Mouse (Mus musculus) brown adipose tissue, adult 24 weeks (tissue): ENCODE measurements at regions not wholly inside any gene's neighbourhood (a gene's known extent, or its start where the extent isn't known, plus 50 kb on each side); places are given as distances from the start of the nearest gene placed in this dataset.

ENCODE experiments used
- H3K27ac ChIP-seq: fragments of 200-500 bp; replicated peaks from 2 replicates; pipeline ENCODE4 v1.5.1; 2012; ENCODE audit warnings: low read depth, mild to moderate bottlenecking, low read length
- H3K4me1 ChIP-seq: fragments of 200-500 bp; 2 replicates; pipeline ENCODE4 v1.6.1; 2012; ENCODE audit warnings: low read length, mixed read lengths; ENCODE audit not compliant: control insufficient read depth, insufficient read depth, insufficient read length
- H3K4me3 ChIP-seq: fragments of 200-500 bp; 2 replicates; pipeline ENCODE4 v1.5.1; 2012; ENCODE audit warnings: low read depth, mild to moderate bottlenecking, low read length, moderate library complexity; ENCODE audit not compliant: insufficient read depth

GRCm38 (mm10) chr10:43634371-43635080, 56.4 kb downstream of the Cd24a start:
- H3K4me3 ChIP-seq: no peak overlapping the region
- no peaks in the 10 kb centered on the region for H3K4me1 ChIP-seq
- H3K27ac ChIP-seq: no peak overlapping the region

DNA sequence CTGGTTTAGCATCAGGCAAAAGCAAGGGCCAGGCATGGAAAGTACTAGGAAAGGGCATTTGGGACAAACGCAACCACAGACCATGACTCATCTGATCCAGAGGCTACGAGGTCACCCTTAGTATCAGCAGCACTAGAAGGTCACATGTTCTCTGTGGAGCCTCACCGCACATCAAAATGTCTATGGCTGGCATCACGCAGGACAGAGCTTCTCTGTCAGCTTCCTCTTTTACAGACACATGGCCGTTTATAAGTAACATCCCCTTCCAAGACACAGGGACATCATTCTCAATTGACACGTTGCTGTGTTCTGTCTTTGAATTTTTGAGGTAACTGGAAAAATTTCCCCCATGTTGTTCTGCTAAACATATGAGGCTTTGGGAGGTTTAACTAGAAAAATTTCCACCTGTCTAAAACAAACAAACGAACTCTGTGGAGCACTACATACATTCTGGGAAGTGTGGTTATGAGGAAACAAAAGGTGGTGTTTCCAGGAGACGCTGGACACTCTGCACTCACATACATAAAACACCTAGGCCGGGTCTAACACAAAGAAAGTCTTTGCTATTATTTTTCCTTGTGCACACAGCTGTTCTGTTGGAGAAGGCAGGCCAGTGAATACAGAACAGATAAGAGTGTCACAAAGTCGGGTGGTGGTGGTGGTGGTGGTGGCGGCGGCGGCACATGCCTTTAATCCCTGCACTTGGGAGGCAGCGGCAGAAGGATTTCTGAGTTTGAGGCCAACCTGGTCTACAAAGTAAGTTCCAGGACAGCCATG, 63.3 kb downstream of the Cd24a start:
- H3K4me3 ChIP-seq: no peak overlapping the region
- no peak overlapping the region for H3K27ac ChIP-seq
- no peaks in the 10 kb centered on the region for H3K4me1 ChIP-seq

GRCm38 (mm10) chr10:43646326-43646725, 68.2 kb downstream of the Cd24a start:
- no peaks in the 10 kb centered on the region for H3K4me1 ChIP-seq
- no peak overlapping the region for H3K4me3 ChIP-seq
- H3K27ac ChIP-seq: no peak overlapping the region

GRCm38 (mm10) chr10:43646965-43647364, 68.9 kb downstream of the Cd24a start:
- Histone ChIP-seq H3K4me3 (no peak overlapping the region), H3K4me1 (no peaks in the 10 kb centered on the region), H3K27ac (no peak overlapping the region)

GRCm38 (mm10) chr10:43648186-43648585, 70.1 kb downstream of the Cd24a start:
- no peak overlapping the region for H3K4me3 ChIP-seq
- H3K27ac ChIP-seq: no peak overlapping the region
- no peaks in the 10 kb centered on the region for H3K4me1 ChIP-seq

- H3K4me1 ChIP-seq: no peaks in the 10 kb centered on the region
- no peak overlapping the region for H3K27ac ChIP-seq
- no peak overlapping the region for H3K4me3 ChIP-seq
Measured at GRCm38 (mm10) chr10:43648815-43649447, 70.8 kb downstream of the Cd24a start.

DNA sequence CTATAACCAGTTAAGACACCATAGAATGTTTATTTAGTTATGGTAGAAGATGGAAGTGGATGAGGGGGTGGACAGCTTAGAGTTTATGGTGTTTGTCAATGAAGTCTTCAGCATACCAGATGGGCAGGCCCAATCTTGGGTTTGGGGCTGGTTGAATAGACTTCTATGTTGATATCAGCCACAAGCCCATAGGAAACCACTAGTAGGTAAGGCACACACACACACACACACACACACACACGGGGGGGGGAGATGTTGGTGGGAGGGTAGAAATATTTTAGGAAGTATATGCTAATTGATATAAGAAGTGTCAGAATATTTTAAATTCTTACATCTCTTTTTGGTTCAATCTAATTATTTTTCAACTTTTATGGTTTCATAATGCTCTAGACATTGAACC, 72.4 kb downstream of the Cd24a start:
- Histone ChIP-seq H3K27ac (no peak overlapping the region), H3K4me1 (no peaks in the 10 kb centered on the region), H3K4me3 (no peak overlapping the region)

DNA sequence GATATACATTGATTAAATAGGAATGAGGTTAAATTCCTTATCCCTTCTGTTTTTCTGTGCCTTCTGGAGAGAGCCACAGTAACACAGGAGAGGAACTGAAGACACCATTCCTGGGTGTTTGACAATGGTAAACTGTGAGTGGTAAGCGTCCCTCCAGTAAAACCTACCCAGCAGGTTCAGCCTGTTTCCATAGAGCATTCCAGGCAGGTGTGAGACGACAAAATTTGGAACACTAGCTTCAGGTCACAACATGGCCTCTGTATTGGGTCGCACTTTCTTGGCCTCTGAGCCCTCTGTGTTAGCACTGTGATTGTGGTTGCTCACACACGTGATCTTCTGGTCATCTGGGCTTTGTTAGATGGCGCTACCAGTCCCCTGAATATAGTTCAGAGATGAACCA, 73.4 kb downstream of the Cd24a start:
- no peak overlapping the region for H3K27ac ChIP-seq

DNA sequence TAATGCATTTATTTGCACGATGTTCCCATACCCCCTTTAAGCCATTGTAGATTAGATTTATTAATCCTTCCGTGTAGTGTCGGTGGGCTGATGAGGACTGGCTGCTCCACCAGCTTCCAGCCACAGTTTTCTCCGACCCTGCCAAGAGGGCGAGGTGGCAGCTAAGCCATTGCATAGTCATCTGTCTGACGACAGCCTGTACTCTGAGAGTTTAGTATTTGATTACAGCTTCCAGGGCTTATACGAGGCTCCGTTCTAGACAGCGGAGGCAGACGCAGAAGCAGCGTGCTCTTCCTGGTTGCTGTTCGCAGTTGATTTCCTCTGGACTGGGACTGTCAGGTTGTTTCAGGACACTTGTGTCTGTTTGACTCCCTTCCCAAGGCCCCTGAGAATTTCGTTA, 73.8 kb downstream of the Cd24a start:
- H3K4me3 ChIP-seq: no peak overlapping the region
- H3K4me1 ChIP-seq: no peaks in the 10 kb centered on the region
- no peak overlapping the region for H3K27ac ChIP-seq

More for the DNA sequence above, 73.4 kb downstream of the Cd24a start:
- H3K4me1 ChIP-seq: no peaks in the 10 kb centered on the region
- H3K4me3 ChIP-seq: no peak overlapping the region

DNA sequence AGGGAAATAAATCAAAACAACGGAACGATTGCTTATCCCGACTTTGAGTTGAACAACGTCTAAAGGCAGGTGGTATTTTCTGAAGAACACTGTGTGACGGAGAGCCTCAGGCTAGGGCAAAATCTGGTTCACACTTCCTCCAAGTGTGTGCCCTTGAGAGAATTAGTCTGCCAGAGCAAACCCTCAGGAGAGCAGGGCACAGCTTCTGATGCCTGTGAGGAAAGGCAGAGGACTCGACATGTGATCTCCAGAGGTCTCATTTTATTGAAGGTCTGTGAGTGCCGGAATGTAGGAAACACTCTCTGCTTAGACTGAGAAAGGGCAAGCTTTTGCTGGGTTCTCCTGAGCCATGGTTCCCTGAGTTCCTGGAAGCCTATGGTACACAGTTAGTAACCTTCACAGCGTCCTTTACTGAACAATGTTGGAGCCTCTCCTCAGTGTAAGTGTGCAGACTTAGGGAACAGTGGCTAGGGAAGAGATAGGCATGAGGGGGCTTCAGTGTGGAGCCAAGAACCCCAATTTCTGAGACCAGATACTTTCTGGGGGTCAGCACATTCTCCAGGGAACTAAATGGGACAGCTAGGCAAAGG, 77.1 kb downstream of the Cd24a start:
- Histone ChIP-seq H3K27ac (no peak overlapping the region), H3K4me3 (no peak overlapping the region), H3K4me1 (no peaks in the 10 kb centered on the region)

DNA sequence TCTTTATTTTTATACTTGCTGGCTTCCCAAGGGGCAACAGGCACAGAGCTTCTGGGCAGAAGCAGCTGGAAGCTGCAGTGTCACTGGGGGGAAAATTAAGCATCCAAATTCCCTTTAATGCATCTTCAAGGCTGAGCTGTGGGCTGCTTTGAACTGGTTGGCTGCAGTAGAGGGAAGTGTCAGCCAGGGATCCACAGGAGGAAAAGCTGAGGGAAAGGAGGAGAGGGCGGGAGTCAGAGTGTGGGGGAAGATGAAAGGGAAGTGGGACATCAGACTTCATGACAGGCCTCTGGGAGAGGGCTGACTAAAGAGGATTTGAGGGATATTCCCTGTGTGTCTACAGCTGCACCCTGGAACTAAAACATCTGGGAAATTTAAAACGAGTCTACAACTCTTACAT, 77.6 kb downstream of the Cd24a start:
- Histone ChIP-seq H3K27ac (no peak overlapping the region), H3K4me1 (no peaks in the 10 kb centered on the region)

DNA sequence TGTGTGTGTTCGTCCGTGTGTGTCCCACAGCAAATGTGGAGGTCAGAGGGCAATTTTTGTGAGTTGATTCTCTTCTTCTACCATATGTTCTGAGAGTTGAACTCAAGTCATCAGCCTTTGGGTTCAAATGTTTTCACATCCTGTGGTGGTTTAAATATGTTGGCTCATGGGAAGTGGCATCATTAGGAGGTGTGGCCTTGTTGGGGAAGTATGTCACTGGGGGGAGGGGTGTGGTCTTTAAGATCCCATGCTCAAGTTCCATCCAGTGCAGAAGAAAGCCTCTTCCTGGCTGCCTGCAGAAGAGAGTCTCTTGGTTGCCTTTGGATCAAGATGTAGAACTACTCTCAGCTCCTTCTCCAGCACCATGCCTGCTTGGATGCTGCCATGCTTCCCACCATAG, 78.1 kb downstream of the Cd24a start:
- Histone ChIP-seq H3K4me1 (no peaks in the 10 kb centered on the region), H3K4me3 (no peak overlapping the region), H3K27ac (no peak overlapping the region)

More for the DNA sequence above, 77.6 kb downstream of the Cd24a start:
- no peak overlapping the region for H3K4me3 ChIP-seq

DNA sequence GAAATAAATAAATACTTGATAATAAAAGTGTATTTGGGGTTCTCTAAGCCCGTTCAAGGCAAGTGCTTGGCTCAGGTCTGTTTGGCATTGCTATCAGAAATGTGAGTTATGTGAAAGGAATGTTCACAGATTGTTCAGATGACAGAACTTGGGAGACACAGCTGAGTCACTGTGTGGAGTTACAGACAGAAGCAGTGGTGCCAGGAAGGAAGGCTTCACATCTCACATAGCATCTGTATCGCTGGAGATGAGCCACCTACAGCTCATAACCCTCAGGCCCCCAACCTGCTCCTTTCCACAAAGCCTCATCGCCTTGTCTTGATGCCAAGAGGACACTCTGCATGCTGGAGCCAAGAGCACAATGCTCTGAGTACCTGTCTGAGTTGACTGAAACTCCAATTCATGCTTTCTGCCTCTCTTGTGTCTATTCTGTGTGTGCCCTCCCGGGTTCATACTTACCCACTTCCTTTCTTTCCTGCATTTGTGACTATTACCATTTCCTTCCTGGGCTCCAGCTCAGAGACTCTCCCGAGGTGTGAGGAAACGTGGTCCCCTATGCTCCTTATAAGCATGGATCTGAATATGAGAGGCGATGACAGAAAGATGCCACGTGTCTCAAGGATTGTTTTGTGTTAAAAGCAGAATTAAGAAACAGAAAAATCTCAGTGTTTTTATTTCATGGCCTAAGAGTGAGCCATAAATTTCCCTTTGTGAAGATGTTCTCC, 79.6 kb downstream of the Cd24a start:
- H3K4me3 ChIP-seq: no peak overlapping the region
- H3K4me1 ChIP-seq: no peaks in the 10 kb centered on the region
- H3K27ac ChIP-seq: no peak overlapping the region

- H3K4me1 ChIP-seq: no peaks in the 10 kb centered on the region
- no peak overlapping the region for H3K27ac ChIP-seq
- H3K4me3 ChIP-seq: no peak overlapping the region
Measured at GRCm38 (mm10) chr10:43658226-43658593, 80.1 kb downstream of the Cd24a start.

- Histone ChIP-seq H3K27ac (no peak overlapping the region), H3K4me1 (no peaks in the 10 kb centered on the region), H3K4me3 (no peak overlapping the region)
Measured at GRCm38 (mm10) chr10:43664844-43665243, 86.8 kb downstream of the Cd24a start.
